Mouse (Mus musculus) MEL (cell line): ENCODE measurements around the gene Rc3h2. TPM values are rescaled to one million over a fixed set of nuclear protein-coding genes. Genes with fewer than 3 reads are reported as not detected.

ENCODE experiments used
- DNase-seq: peaks from one replicate; pipeline ENCODE4 v3.0.0; 2011; ENCODE audit warnings: low read depth, low spot score
- H3K27ac ChIP-seq: 2 replicates; pipeline ENCODE4 v1.5.1; 2012; ENCODE audit warnings: low read depth, mild to moderate bottlenecking, control low read depth, low read length, moderate library complexity; ENCODE audit not compliant: control insufficient read depth
- H3K27me3 ChIP-seq, 2 experiments: fragments of 150-350 bp in 1 of 2; sonication (generic) in 1 of 2; 2 replicates each; pipeline ENCODE4 v1.6.1; 2012; ENCODE audit warnings: low read length in 2 of 2, mild to moderate bottlenecking in 2 of 2, improper control_type of control experiment in 1 of 2, moderate library complexity in 1 of 2; ENCODE audit not compliant: insufficient read depth in 2 of 2, control insufficient read depth in 1 of 2
- H3K36me3 ChIP-seq, 2 experiments: 2 replicates each; pipeline ENCODE4 v1.6.1; 2012 to 2014; ENCODE audit warnings: low read length in 2 of 2, improper control_type of control experiment in 1 of 2, inconsistent platforms in 1 of 2, mild to moderate bottlenecking in 1 of 2; ENCODE audit not compliant: insufficient read depth in 2 of 2, control insufficient read depth in 1 of 2
- H3K4me1 ChIP-seq, 2 experiments: fragments of 150-350 bp in 1 of 2; sonication (generic) in 1 of 2; 2 replicates each; pipeline ENCODE4 v1.6.1; 2012; ENCODE audit warnings: low read length in 2 of 2, improper control_type of control experiment in 1 of 2, mild to moderate bottlenecking in 1 of 2; ENCODE audit not compliant: insufficient read depth in 2 of 2, control insufficient read depth in 1 of 2
- H3K4me3 ChIP-seq, 2 experiments: fragments of 150-350 bp in 1 of 2; sonication (generic) in 1 of 2; 2 replicates each; pipeline ENCODE4 v1.5.1; 2012; ENCODE audit warnings: low read depth in 2 of 2, low read length in 2 of 2, mild to moderate bottlenecking in 2 of 2, moderate library complexity in 2 of 2, control low read depth in 1 of 2, improper control_type of control experiment in 1 of 2; ENCODE audit not compliant: control insufficient read depth in 1 of 2, insufficient read depth in 1 of 2
- H3K79me2 ChIP-seq: 2 replicates; pipeline ENCODE4 v1.6.1; 2012; ENCODE audit warnings: mild to moderate bottlenecking, low read length, moderate library complexity; ENCODE audit not compliant: control insufficient read depth, poor library complexity, insufficient read depth
- H3K9ac ChIP-seq: 2 replicates; pipeline ENCODE4 v1.6.1; 2012; ENCODE audit warnings: low read depth, mild to moderate bottlenecking, control low read depth, low read length, moderate library complexity; ENCODE audit not compliant: control insufficient read depth, poor library complexity, severe bottlenecking
- H3K9me3 ChIP-seq: fragments of 150-350 bp; sonication (generic); replicated peaks from 2 replicates; pipeline ENCODE4 v1.6.1; 2012; ENCODE audit warnings: mild to moderate bottlenecking, low read length, improper control_type of control experiment, moderate library complexity; ENCODE audit not compliant: insufficient read depth
- BHLHE40 ChIP-seq: IDR thresholded peaks from 2 replicates; pipeline ENCODE4 v1.6.1; 2012; ENCODE audit warnings: low read depth, mild to moderate bottlenecking, inconsistent platforms, low read length, improper control_type of control experiment, borderline replicate concordance
- CHD1 ChIP-seq: IDR thresholded peaks from 2 replicates; pipeline ENCODE4 v1.6.1; 2012; ENCODE audit warnings: low read depth, mild to moderate bottlenecking, inconsistent platforms, low read length, improper control_type of control experiment
- CHD2 ChIP-seq: IDR thresholded peaks from 2 replicates; pipeline ENCODE4 v1.6.1; 2011; ENCODE audit warnings: low read length, improper control_type of control experiment
- E2F4 ChIP-seq: IDR thresholded peaks from 2 replicates; pipeline ENCODE4 v1.6.1; 2011; ENCODE audit warnings: low read depth, low read length, improper control_type of control experiment, borderline replicate concordance
- ELF1 ChIP-seq: IDR thresholded peaks from 2 replicates; pipeline ENCODE4 v1.6.1; 2014; ENCODE audit warnings: low read depth, mild to moderate bottlenecking, inconsistent platforms, low read length, improper control_type of control experiment, moderate library complexity
- KAT2A ChIP-seq: conservative IDR thresholded peaks from 2 replicates; pipeline ENCODE4 v1.6.1; 2012; ENCODE audit warnings: low read depth, low read length, improper control_type of control experiment, inconsistent platforms
- MAFK ChIP-seq: IDR thresholded peaks from 2 replicates; pipeline ENCODE4 v1.6.1; 2011; ENCODE audit warnings: low read depth, mild to moderate bottlenecking, low read length, improper control_type of control experiment, borderline replicate concordance
- MAZ ChIP-seq: IDR thresholded peaks from 2 replicates; pipeline ENCODE4 v1.6.1; 2012; ENCODE audit warnings: low read depth, mild to moderate bottlenecking, inconsistent platforms, low read length, improper control_type of control experiment
- MEF2A ChIP-seq: IDR thresholded peaks from 2 replicates; pipeline ENCODE4 v1.6.1; 2014; ENCODE audit warnings: low read depth, mild to moderate bottlenecking, inconsistent platforms, low read length, improper control_type of control experiment; ENCODE audit not compliant: poor library complexity, insufficient replicate concordance, severe bottlenecking; ENCODE audit errors: extremely low read depth
- MYC ChIP-seq: IDR thresholded peaks from 2 replicates; pipeline ENCODE4 v1.6.1; 2011; ENCODE audit warnings: low read depth, mild to moderate bottlenecking, low read length, improper control_type of control experiment, moderate library complexity
- NELFE ChIP-seq: IDR thresholded peaks from 2 replicates; pipeline ENCODE4 v1.6.1; 2011; ENCODE audit warnings: low read depth, low read length, improper control_type of control experiment
- POLR2A ChIP-seq, 2 experiments: IDR thresholded peaks; 2 replicates each; pipeline ENCODE4 v1.6.1; 2011 to 2012; ENCODE audit warnings: low read length in 2 of 2, mild to moderate bottlenecking in 2 of 2, control low read depth in 1 of 2, improper control_type of control experiment in 1 of 2, low read depth in 1 of 2, moderate library complexity in 1 of 2; ENCODE audit not compliant: control insufficient read depth in 1 of 2, insufficient read depth in 1 of 2, poor library complexity in 1 of 2
- POLR2AphosphoS2 ChIP-seq: IDR thresholded peaks from 2 replicates; pipeline ENCODE4 v1.6.1; 2011; ENCODE audit warnings: low read length, improper control_type of control experiment
- POLR2AphosphoS5 ChIP-seq: IDR thresholded peaks from 2 replicates; pipeline ENCODE4 v1.6.1; 2012; ENCODE audit warnings: low read depth, borderline replicate concordance, mild to moderate bottlenecking, inconsistent platforms, low read length, moderate library complexity, mixed read lengths
- RCOR1 ChIP-seq: IDR thresholded peaks from 2 replicates; pipeline ENCODE4 v1.6.1; 2012; ENCODE audit warnings: low read depth, mild to moderate bottlenecking, inconsistent platforms, low read length, improper control_type of control experiment
- SIN3A ChIP-seq: IDR thresholded peaks from 2 replicates; pipeline ENCODE4 v1.6.1; 2012; ENCODE audit warnings: low read length, improper control_type of control experiment, inconsistent platforms
- TAL1 ChIP-seq: IDR thresholded peaks from 2 replicates; pipeline ENCODE4 v1.6.1; 2012; ENCODE audit warnings: mild to moderate bottlenecking, inconsistent platforms, low read length, moderate library complexity, mixed read lengths
- TBP ChIP-seq: IDR thresholded peaks from 2 replicates; pipeline ENCODE4 v1.8.0; 2011; ENCODE audit warnings: low read depth, low read length, improper control_type of control experiment
- USF1 ChIP-seq: IDR thresholded peaks from 2 replicates; pipeline ENCODE4 v1.6.1; 2014; ENCODE audit warnings: low read depth, mild to moderate bottlenecking, inconsistent platforms, low read length, improper control_type of control experiment, moderate library complexity
- ZMIZ1 ChIP-seq: IDR thresholded peaks from 2 replicates; pipeline ENCODE4 v1.6.1; 2012; ENCODE audit warnings: low read depth, mild to moderate bottlenecking, inconsistent platforms, low read length, improper control_type of control experiment, moderate library complexity
- polyA plus RNA-seq, 2 experiments: library from polyadenylated mRNA; stranded (reverse) in 1 of 2; unstranded in 1 of 2; fragments of >175 nt in 1 of 2; fragments of >200 nt in 1 of 2; gene quantifications; 2 replicates each; pipeline versions ENCODE4 v1.2.1 to v1.2.4; 2012; ENCODE audit warnings: low replicate concordance in 2 of 2, low read depth in 1 of 2; ENCODE audit not compliant: insufficient read length in 2 of 2, insufficient read depth in 1 of 2, missing spikeins in 1 of 2
- total RNA-seq: library from RNA; depleted of rRNA; stranded (reverse); fragments of 300-350 nt; gene quantifications from 2 replicates; pipeline ENCODE4 v1.2.3, GENCODE M21; 2012

Gene Rc3h2
- total and polyA plus RNA-seq, 3 experiments, result 4.1 to 43.5 (median 10.5) TPM

DNA sequence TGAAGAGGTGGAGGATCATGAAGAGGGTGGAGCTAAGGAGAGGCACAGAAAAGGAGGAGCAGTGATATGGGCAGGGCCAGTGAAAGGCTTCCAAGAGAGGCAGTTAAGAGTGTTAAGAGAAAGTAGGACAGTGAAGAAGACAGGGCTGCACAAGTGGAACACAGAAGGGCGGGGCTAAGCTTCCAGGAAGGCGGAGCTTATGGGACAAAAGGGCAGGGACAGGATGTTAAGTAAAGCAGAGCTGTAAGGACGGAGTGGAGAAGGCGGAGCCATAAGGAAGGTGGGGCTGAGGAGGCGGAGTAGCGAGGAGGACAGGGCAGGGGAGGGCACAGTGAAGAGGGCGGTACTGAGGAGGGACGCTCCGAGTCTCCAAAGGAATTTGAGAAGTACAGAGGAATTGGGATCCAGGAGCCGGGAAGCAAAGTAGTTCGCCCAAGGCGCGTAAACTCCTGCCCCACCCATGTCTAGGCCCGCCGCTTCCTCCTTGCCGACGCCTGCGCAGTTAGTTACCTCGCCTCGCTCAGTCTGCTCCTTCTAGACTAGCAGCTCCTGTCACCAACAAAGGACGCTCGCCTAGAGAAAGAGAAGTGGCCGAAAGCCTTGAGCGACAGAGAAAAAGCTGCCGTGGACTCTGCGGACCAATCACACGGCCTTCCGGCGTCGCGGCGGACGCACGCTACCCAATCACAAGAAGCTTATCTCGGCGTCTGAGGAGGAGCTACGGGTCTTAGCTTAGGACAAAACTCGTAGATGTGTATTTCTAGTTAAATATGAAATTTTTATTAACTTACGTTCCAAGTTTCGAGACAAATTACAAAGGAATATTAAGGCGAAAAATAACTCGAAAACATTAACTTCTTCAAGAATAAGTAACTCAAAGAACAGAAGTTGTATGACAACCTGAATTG lies 63.8 kb downstream of the Rc3h2 start, which contains the start of gene Pdcl (continued):
- TF ChIP-seq POLR2AphosphoS2 (peak; percentile 60; the same call in 1 of the 2 replicates), ZMIZ1 (peak; percentile 69; the same call in 1 of the 2 replicates), MYC (peak; percentile 74; the same call in 1 of the 2 replicates), CHD2 (no peak), SIN3A (peak; percentile 85), ELF1 (peak; percentile 62), TAL1 (no peak)

DNA sequence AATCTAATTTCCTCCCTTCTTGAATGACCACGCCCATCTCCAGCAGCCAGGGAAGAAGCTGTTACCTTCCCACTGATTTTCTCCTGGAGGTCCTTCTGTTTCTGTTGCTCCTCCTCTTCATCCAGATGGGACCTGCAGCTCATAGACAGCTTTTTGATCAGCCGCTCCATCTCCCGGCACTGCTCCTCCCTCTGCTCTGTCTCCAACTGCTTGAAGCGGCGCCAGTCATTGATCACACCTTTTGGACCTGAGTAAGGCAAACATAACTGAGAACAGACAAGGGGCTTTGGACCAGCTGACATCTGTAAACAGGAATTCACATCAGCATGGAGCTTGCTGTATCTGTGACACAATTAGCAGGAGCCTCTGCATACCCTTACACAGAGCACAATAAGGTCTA lies 67.1 kb downstream of the Rc3h2 start:
- no peak for TF ChIP-seq KAT2A
- Histone ChIP-seq H3K27ac (no peak overlapping the region), H3K27me3 (no peaks in the 10 kb centered on the region), H3K9ac (no peak overlapping the region), H3K79me2 (peaks cover 3% of the 10 kb centered on the region), H3K4me3 (no peak overlapping the region), H3K4me1 (peaks cover 3 to 8% of the 10 kb centered on the region in 2 experiments; a peak in 3 of 4 replicates), H3K9me3 (no peaks in the 10 kb centered on the region), H3K36me3 (peaks cover 11 to 13% of the 10 kb centered on the region in 2 experiments)
- DNase-seq, result no peak

DNA sequence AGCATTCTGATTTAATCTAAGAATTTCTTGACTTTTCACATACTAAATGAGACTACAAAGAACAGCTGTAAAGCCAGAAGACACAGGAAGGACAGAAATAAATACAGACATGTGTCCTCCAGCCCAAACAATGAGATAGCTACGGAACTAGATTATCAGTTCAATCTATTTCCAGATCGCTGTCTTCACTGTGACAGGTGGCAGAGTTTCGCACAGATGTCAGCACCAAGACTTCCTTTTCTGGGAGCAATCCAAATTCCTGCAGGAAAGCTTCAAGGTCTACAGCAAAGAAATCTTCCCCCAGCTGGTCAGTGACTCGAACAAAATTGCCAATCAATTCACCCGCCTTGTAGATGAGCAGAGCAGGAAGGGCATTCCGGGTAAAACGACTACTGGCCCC lies 71.0 kb downstream of the Rc3h2 start:
- TF ChIP-seq E2F4 (no peak), MYC (no peak), CHD1 (no peak), MEF2A (no peak), MAZ (no peak), BHLHE40 (no peak), MAFK (no peak), TAL1 (no peak), ELF1 (no peak), CHD2 (no peak), TBP (no peak), USF1 (no peak), POLR2A (IDR thresholded peaks at IDR 0.05; ENCODE audit: control insufficient read depth in 1 of 2, insufficient read depth in 1 of 2, low read depth in 1 of 2, low read length in 2 of 2, poor library complexity in 1 of 2) (no peak), POLR2AphosphoS5 (no peak), RCOR1 (no peak), NELFE (no peak)
- Histone ChIP-seq H3K4me1 (no peaks in the 10 kb centered on the region), H3K79me2 (no peaks in the 10 kb centered on the region), H3K27me3 (no peaks in the 10 kb centered on the region), H3K36me3 (peaks cover 0 to 13% of the 10 kb centered on the region in 2 experiments; a peak in 3 of 4 replicates), H3K4me3 (no peak overlapping the region), H3K9me3 (no peaks in the 10 kb centered on the region), H3K27ac (no peak overlapping the region), H3K9ac (no peak overlapping the region)
- no peak for DNase-seq
